Mouse (Mus musculus) MEL (cell line): ENCODE measurements at regions not wholly inside any gene's neighbourhood (a gene's known extent, or its start where the extent isn't known, plus 50 kb on each side); places are given as distances from the start of the nearest gene placed in this dataset.

ENCODE experiments used
- CHD1 ChIP-seq: IDR thresholded peaks from 2 replicates; pipeline ENCODE4 v1.6.1; 2012; ENCODE audit warnings: low read depth, mild to moderate bottlenecking, inconsistent platforms, low read length, improper control_type of control experiment
- CHD2 ChIP-seq: IDR thresholded peaks from 2 replicates; pipeline ENCODE4 v1.6.1; 2011; ENCODE audit warnings: low read length, improper control_type of control experiment
- CTCF ChIP-seq, 3 experiments: IDR thresholded peaks in 2 of 3; conservative IDR thresholded peaks in 1 of 3; 2 replicates each; pipeline ENCODE4 v1.5.1; 2011 to 2012; ENCODE audit warnings: low read length in 3 of 3, low read depth in 2 of 3, mild to moderate bottlenecking in 2 of 3, improper control_type of control experiment in 1 of 3, inconsistent platforms in 1 of 3, mixed read lengths in 1 of 3, moderate library complexity in 1 of 3; ENCODE audit not compliant: control insufficient read depth in 1 of 3, insufficient read depth in 1 of 3, poor library complexity in 1 of 3, severe bottlenecking in 1 of 3
- EP300 ChIP-seq, 2 experiments: IDR thresholded peaks; 2 replicates each; pipeline ENCODE4 v1.6.1; 2011; ENCODE audit warnings: improper control_type of control experiment in 2 of 2, low read length in 2 of 2, low read depth in 1 of 2, mild to moderate bottlenecking in 1 of 2
- HCFC1 ChIP-seq: IDR thresholded peaks from 2 replicates; pipeline ENCODE4 v1.6.1; 2012; ENCODE audit warnings: low read depth, mild to moderate bottlenecking, inconsistent platforms, low read length, improper control_type of control experiment, moderate library complexity
- JUND ChIP-seq: IDR thresholded peaks from 2 replicates; pipeline ENCODE4 v1.6.1; 2011; ENCODE audit warnings: low read depth, mild to moderate bottlenecking, improper control_type of control experiment, low read length
- NRF1 ChIP-seq: IDR thresholded peaks from 2 replicates; pipeline ENCODE4 v1.6.1; 2014; ENCODE audit warnings: low read depth, mild to moderate bottlenecking, inconsistent platforms, low read length, improper control_type of control experiment, moderate library complexity; ENCODE audit not compliant: poor library complexity, insufficient read depth, severe bottlenecking
- POLR2A ChIP-seq, 2 experiments: IDR thresholded peaks; 2 replicates each; pipeline ENCODE4 v1.6.1; 2011 to 2012; ENCODE audit warnings: low read length in 2 of 2, mild to moderate bottlenecking in 2 of 2, control low read depth in 1 of 2, improper control_type of control experiment in 1 of 2, low read depth in 1 of 2, moderate library complexity in 1 of 2; ENCODE audit not compliant: control insufficient read depth in 1 of 2, insufficient read depth in 1 of 2, poor library complexity in 1 of 2
- POLR2AphosphoS2 ChIP-seq: IDR thresholded peaks from 2 replicates; pipeline ENCODE4 v1.6.1; 2011; ENCODE audit warnings: low read length, improper control_type of control experiment
- SIN3A ChIP-seq: IDR thresholded peaks from 2 replicates; pipeline ENCODE4 v1.6.1; 2012; ENCODE audit warnings: low read length, improper control_type of control experiment, inconsistent platforms
- SMC3 ChIP-seq: IDR thresholded peaks from 2 replicates; pipeline ENCODE4 v1.6.1; 2011; ENCODE audit warnings: low read depth, low read length, improper control_type of control experiment
- TAL1 ChIP-seq: IDR thresholded peaks from 2 replicates; pipeline ENCODE4 v1.6.1; 2012; ENCODE audit warnings: mild to moderate bottlenecking, inconsistent platforms, low read length, moderate library complexity, mixed read lengths
- USF1 ChIP-seq: IDR thresholded peaks from 2 replicates; pipeline ENCODE4 v1.6.1; 2014; ENCODE audit warnings: low read depth, mild to moderate bottlenecking, inconsistent platforms, low read length, improper control_type of control experiment, moderate library complexity
- ZMIZ1 ChIP-seq: IDR thresholded peaks from 2 replicates; pipeline ENCODE4 v1.6.1; 2012; ENCODE audit warnings: low read depth, mild to moderate bottlenecking, inconsistent platforms, low read length, improper control_type of control experiment, moderate library complexity

GRCm38 (mm10) chr10:66433490-66433889, 662.4 kb upstream of the Jmjd1c start:
- TF ChIP-seq TAL1 (no peak), JUND (no peak), CTCF (IDR thresholded peaks at IDR 0.05 in 2 of 3, conservative IDR thresholded peaks at IDR 0.05 in 1 of 3; ENCODE audit: control insufficient read depth in 1 of 3, insufficient read depth in 1 of 3, low read depth in 2 of 3, low read length in 3 of 3, poor library complexity in 1 of 3, severe bottlenecking in 1 of 3) (no peak), EP300 (IDR thresholded peaks at IDR 0.05; ENCODE audit: low read depth in 1 of 2, low read length in 2 of 2) (no peak), POLR2A (IDR thresholded peaks at IDR 0.05; ENCODE audit: control insufficient read depth in 1 of 2, insufficient read depth in 1 of 2, low read depth in 1 of 2, low read length in 2 of 2, poor library complexity in 1 of 2) (no peak), CHD2 (no peak), ZMIZ1 (no peak), CHD1 (no peak), HCFC1 (no peak), NRF1 (no peak), POLR2AphosphoS2 (no peak), USF1 (no peak), SMC3 (no peak), SIN3A (no peak)
